Mouse (Mus musculus) heart, postnatal 0 days (tissue): ENCODE results near the gene Fgfr2. TPM values are rescaled to one million over a fixed set of nuclear protein-coding genes. Genes with fewer than 3 reads are reported as not detected.

ENCODE experiments used
- ATAC-seq: fragments of 200-750 bp; cut with Nextera tagmentation; 2 replicates; pipeline ENCODE4 v1.8.0; 2017; ENCODE audit warnings: low read depth, moderate number of reproducible peaks, moderate library complexity; ENCODE audit not compliant: insufficient read depth
- DNase-seq: peaks from one replicate; pipeline ENCODE4 v3.0.0-alpha.2; 2016; ENCODE audit warnings: low spot score
- H3K27ac ChIP-seq: fragments of 300-500 bp; sonication (generic); 2 replicates; pipeline ENCODE4 v1.5.1; 2014; ENCODE audit warnings: low read depth, mild to moderate bottlenecking
- H3K27me3 ChIP-seq: fragments of 300-500 bp; sonication (generic); 2 replicates; pipeline ENCODE4 v1.6.1; 2014; ENCODE audit warnings: low read length, mixed read lengths; ENCODE audit not compliant: control insufficient read depth, insufficient read depth
- H3K36me3 ChIP-seq: fragments of 300-500 bp; sonication (generic); replicated peaks from 2 replicates; pipeline ENCODE4 v1.6.1; 2014; ENCODE audit warnings: low read length, mixed read lengths; ENCODE audit not compliant: control insufficient read depth, insufficient read depth
- H3K4me1 ChIP-seq: fragments of 300-500 bp; sonication (generic); 2 replicates; pipeline ENCODE4 v1.6.1; 2014; ENCODE audit warnings: antibody characterized with exemption; ENCODE audit not compliant: control insufficient read depth, insufficient read depth
- H3K4me2 ChIP-seq: fragments of 300-500 bp; sonication (generic); 2 replicates; pipeline ENCODE4 v1.6.1; 2014; ENCODE audit warnings: low read depth, mild to moderate bottlenecking, low read length, moderate library complexity
- H3K4me3 ChIP-seq: fragments of 300-500 bp; sonication (generic); 2 replicates; pipeline ENCODE4 v1.5.1; 2014; ENCODE audit warnings: low read depth, low read length
- H3K9ac ChIP-seq: fragments of 300-500 bp; sonication (generic); replicated peaks from 2 replicates; pipeline ENCODE4 v1.6.1; 2014; ENCODE audit warnings: low read depth, low read length, mixed read lengths
- H3K9me3 ChIP-seq: fragments of 300-500 bp; sonication (generic); replicated peaks from 2 replicates; pipeline ENCODE4 v1.6.1; 2016; ENCODE audit warnings: low read length; ENCODE audit not compliant: control insufficient read depth
- CTCF ChIP-seq: IDR thresholded peaks from 2 replicates; pipeline ENCODE4 v1.5.1; 2016; ENCODE audit warnings: antibody characterized with exemption, control low read depth, low read depth
- EP300 ChIP-seq: IDR thresholded peaks from 2 replicates; pipeline ENCODE4 v1.6.1; 2016; ENCODE audit warnings: antibody characterized with exemption, low read depth
- WGBS: fragments of 180-500 bp; shearing (Covaris S2); extraction: QIAGEN DNeasy Blood & Tissue Kit; methylation state at CpG from one replicate; pipeline ENCODE4 v1.1.7; 2014; 5-methylcytosine and 5-hydroxymethylcytosine counted together
- polyA plus RNA-seq: library from polyadenylated mRNA; unstranded; fragments of >200 nt; fragmentation: Nextera tagmentation; extraction: Ambion mirVana; gene quantifications from 2 replicates; pipeline ENCODE4 v1.2.1, GENCODE M21; 2015
- total RNA-seq: library from RNA; depleted of rRNA; stranded (reverse); fragments of >200 nt; gene quantifications from 2 replicates; pipeline ENCODE4 v1.2.3, GENCODE M21; 2014; ENCODE audit warnings: low replicate concordance

Gene Fgfr2
- total and polyA plus RNA-seq, 2 experiments from 2014 or later = 3.8 to 11.5 TPM

DNA sequence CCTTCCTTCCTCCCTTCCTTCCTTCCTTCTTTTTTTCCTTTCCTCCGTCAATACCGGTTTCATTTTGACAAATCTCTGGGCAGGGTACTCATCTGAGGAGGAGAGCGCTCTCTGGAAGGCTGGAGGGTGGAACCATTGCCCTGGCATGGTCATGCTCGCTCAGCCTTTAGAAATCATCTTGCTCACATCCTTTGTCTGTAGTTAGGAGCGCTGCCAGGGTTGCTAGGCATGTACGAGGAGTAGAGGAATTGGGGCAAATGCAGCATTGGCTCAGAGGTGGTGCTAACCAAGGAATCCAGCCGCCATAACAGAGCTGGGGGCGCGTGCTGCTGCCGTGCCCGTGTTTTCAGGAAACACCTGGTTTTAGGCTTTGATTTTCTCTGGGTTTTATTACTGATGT, 491.8 kb downstream of the Fgfr2 start:
- Histone ChIP-seq H3K4me2 (no peak overlapping the region), H3K4me1 (peaks cover 14% of the 10 kb centered on the region)
- 82% methylated on average over 11 of the region's 11 CpGs for WGBS

DNA sequence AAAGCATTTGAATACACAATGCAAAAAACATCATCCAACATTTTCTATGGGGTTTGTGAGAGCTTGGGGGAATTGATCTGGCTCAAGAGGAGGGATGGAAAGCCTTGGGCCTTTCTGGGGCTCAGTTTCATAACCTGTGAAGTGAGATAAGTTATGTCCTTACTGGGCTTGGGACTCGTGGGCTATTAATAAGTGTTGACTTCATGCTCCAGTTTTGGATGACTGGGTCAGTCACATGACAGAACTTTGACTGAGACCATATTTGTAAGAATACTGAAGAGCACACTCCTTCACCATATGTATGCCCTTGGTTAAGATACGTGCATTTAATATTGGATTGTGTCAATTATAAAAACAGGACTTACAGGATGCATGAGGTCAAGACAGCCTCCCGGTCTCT, 495.7 kb downstream of the Fgfr2 start:
- no peak for TF ChIP-seq EP300
- TF ChIP-seq CTCF = no peak
- no peak overlapping the region for H3K4me3 ChIP-seq
- peaks cover 14% of the 10 kb centered on the region for H3K4me1 ChIP-seq
- no peak overlapping the region for H3K9ac ChIP-seq
- H3K9me3 ChIP-seq = no peaks in the 10 kb centered on the region
- no peaks in the 10 kb centered on the region for H3K27me3 ChIP-seq
- 37% methylated on average over 3 of the region's 3 CpGs for WGBS
- ATAC-seq = peak; percentile 93
- no peak overlapping the region for H3K4me2 ChIP-seq
- H3K36me3 ChIP-seq = no peaks in the 10 kb centered on the region
- peak; percentile 87 for DNase-seq
- H3K27ac ChIP-seq = peak overlapping the region; percentile 73

More for the DNA sequence above, 491.8 kb downstream of the Fgfr2 start:
- Histone ChIP-seq H3K36me3 (no peaks in the 10 kb centered on the region), H3K9ac (no peak overlapping the region), H3K4me3 (no peak overlapping the region), H3K27me3 (no peaks in the 10 kb centered on the region), H3K9me3 (no peaks in the 10 kb centered on the region), H3K27ac (no peak overlapping the region)
- DNase-seq (no peak), ATAC-seq (no peak)
- no peak for TF ChIP-seq EP300
- no peak for TF ChIP-seq CTCF

DNA sequence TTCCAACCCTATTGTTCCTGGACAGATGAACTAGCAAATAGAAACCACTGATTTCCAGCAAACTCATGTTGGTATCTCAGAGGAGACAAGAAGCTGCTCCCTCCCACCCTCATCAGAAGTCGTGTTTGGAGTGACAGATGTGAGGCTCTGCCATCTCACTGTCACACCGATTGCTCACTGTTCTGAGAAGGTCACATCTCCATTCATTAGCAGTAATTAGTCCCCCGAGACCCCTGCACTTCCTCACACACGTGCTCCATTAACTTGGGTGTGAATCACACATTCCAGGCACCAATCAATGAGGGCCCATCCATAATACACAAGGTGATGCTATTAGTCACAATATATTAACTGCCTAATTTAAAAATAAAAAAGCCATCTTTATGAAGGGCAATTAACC, 497.0 kb downstream of the Fgfr2 start:
- no peaks in the 10 kb centered on the region for H3K36me3 ChIP-seq
- no peaks in the 10 kb centered on the region for H3K27me3 ChIP-seq
- no peak overlapping the region for H3K4me2 ChIP-seq
- H3K9me3 ChIP-seq = no peaks in the 10 kb centered on the region
- DNase-seq (no peak), ATAC-seq (no peak)
- H3K9ac ChIP-seq = no peak overlapping the region
- no peak overlapping the region for H3K4me3 ChIP-seq
- no peak overlapping the region for H3K27ac ChIP-seq
- no peak for TF ChIP-seq CTCF
- TF ChIP-seq EP300 = no peak
- WGBS = 65% methylated on average over 4 of the region's 4 CpGs
- H3K4me1 ChIP-seq = peaks cover 14% of the 10 kb centered on the region

DNA sequence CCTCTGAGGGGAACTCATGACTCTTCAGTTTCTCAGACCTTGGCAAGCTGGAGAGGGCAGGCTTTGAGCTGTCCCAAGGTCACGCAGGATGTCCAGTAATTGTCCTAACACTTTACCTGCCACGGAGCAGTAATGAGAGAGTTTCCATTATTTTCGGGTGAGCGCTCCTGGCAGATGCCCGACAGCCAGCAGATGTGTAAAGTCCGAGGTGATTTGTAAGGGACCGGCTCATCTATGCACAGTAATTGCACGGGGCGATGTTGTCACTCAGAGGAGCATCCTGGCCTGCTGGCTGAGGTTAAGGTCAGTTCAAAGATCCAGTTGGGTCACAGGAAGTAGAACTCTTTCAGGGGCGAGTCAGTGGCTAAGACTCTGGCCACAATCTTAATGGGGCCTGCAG, 499.0 kb downstream of the Fgfr2 start:
- H3K9me3 ChIP-seq = no peaks in the 10 kb centered on the region
- H3K4me3 ChIP-seq = no peak overlapping the region
- no peak overlapping the region for H3K9ac ChIP-seq
- no peaks in the 10 kb centered on the region for H3K36me3 ChIP-seq
- 73% methylated on average over 10 of the region's 10 CpGs for WGBS
- no peak for DNase-seq
- ATAC-seq = no peak
- no peaks in the 10 kb centered on the region for H3K27me3 ChIP-seq
- peaks cover 14% of the 10 kb centered on the region for H3K4me1 ChIP-seq
- H3K4me2 ChIP-seq = no peak overlapping the region
- no peak for TF ChIP-seq CTCF
- TF ChIP-seq EP300 = no peak
- H3K27ac ChIP-seq = no peak overlapping the region

DNA sequence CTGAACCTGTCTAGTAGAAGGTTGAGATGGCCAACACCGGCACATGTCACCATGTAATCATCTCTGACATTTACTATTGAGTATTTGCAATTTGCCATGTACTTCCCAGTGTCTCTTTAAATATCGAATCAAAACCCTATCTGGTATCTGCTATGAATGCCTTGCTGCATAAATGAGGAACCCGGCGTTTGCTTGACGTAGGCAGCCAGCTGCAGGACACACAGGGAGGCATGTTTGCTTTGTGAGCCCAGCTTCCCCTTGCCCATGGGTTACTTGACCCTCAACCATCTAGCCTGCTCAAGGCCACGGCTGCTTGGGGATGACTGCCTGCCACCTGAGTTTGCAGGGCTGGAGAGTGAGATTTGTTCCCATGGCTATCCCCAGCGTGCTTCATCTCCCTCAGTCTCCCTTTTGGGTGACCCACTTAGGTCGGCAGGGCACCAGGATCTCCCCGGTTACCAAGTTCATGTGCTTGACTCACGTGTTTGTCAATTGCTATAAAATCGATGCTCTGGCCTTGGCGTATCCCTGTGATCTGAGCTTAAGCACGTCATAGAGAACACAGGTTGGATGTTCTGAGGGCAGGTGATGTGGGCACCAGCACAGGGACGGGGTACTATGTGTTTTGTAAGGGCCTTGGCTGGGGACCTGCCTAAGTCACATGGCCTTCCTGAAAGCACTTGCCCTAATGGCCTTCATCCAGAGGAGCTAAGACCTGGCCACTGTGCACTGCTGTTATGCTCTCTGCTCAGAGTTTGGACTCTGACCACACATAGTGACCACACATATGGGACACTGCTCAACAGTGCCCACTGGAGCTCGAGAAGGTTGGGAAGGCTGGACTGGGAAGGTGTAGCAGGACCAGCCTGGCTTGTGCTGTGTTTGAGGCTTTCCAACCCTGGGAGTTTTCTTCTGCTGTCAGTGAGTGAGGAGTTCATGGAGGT, 502.9 kb downstream of the Fgfr2 start:
- ATAC-seq (no peak), DNase-seq (no peak)
- H3K4me2 ChIP-seq = no peak overlapping the region
- no peak overlapping the region for H3K9ac ChIP-seq
- whole genome bisulfite sequencing = 87% methylated on average over 15 of the region's 15 CpGs
- H3K4me1 ChIP-seq = no peaks in the 10 kb centered on the region
- no peak overlapping the region for H3K4me3 ChIP-seq
- H3K36me3 ChIP-seq = no peaks in the 10 kb centered on the region
- no peaks in the 10 kb centered on the region for H3K9me3 ChIP-seq
- no peaks in the 10 kb centered on the region for H3K27me3 ChIP-seq
- no peak for TF ChIP-seq EP300
- no peak for TF ChIP-seq CTCF
- no peak overlapping the region for H3K27ac ChIP-seq

DNA sequence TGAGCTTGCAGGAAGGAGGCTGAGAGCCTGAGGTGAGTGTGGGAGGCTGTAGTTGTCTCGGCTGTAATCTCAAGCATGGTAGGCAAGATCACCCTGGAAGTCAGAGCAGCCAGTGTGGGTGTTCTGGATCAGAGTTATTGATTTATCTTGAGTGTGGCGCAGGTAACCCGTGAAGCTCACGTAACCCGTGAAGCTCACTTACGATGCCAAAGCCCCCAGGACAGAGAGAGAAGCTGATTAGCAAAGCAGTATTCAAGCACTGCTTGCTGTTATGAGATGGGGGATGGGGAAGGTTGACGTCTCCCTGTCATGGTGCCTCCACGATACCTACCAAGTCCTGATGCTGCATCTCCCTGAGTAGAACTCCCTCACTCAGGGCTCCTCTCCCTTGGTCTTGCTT, 503.6 kb downstream of the Fgfr2 start:
- TF ChIP-seq CTCF (no peak), EP300 (no peak)
- no peaks in the 10 kb centered on the region for H3K9me3 ChIP-seq

More for the DNA sequence above, 503.6 kb downstream of the Fgfr2 start:
- no peak for ATAC-seq
- no peak overlapping the region for H3K4me3 ChIP-seq
- H3K36me3 ChIP-seq = no peaks in the 10 kb centered on the region
- H3K4me2 ChIP-seq = no peak overlapping the region
- H3K27me3 ChIP-seq = no peaks in the 10 kb centered on the region
- WGBS = 88% methylated on average over 8 of the region's 8 CpGs
- no peak for DNase-seq
- no peak overlapping the region for H3K27ac ChIP-seq
- H3K4me1 ChIP-seq = no peaks in the 10 kb centered on the region
- no peak overlapping the region for H3K9ac ChIP-seq
